Mouse (Mus musculus) stomach, embryonic 15.5 days (tissue): ENCODE data around the gene Rsph3b. TPM values are rescaled to one million over a fixed set of nuclear protein-coding genes. Genes with fewer than 3 reads are reported as not detected.
"Not testable (repeated sequence)": the region's sequence is repeated elsewhere in the genome, so short reads cannot be mapped to it uniquely, and the experiment has no call there.

Experiments used
- ATAC-seq: fragments of 200-750 bp; cut with Nextera tagmentation; 2 replicates; pipeline ENCODE4 v1.8.0; 2017; ENCODE audit warnings: low read depth, moderate number of reproducible peaks, moderate TSS enrichment; ENCODE audit not compliant: insufficient read depth, low FRiP score
- H3K27ac ChIP-seq: fragments of 300-500 bp; sonication (generic); 2 replicates; pipeline ENCODE4 v1.5.1; 2015; ENCODE audit warnings: mild to moderate bottlenecking, inconsistent platforms
- H3K27me3 ChIP-seq: fragments of 300-500 bp; sonication (generic); replicated peaks from 2 replicates; pipeline ENCODE4 v1.6.1; 2015; ENCODE audit warnings: inconsistent platforms
- H3K36me3 ChIP-seq: fragments of 300-500 bp; sonication (generic); 2 replicates; pipeline ENCODE4 v1.6.1; 2015; ENCODE audit warnings: inconsistent platforms
- H3K4me1 ChIP-seq: fragments of 300-500 bp; sonication (generic); 2 replicates; pipeline ENCODE4 v1.6.1; 2015; ENCODE audit warnings: inconsistent platforms
- H3K4me2 ChIP-seq: fragments of 300-500 bp; sonication (generic); 2 replicates; pipeline ENCODE4 v1.6.1; 2015; ENCODE audit warnings: mild to moderate bottlenecking, inconsistent platforms
- H3K4me3 ChIP-seq: fragments of 300-500 bp; sonication (generic); replicated peaks from 2 replicates; pipeline ENCODE4 v1.5.1; 2015; ENCODE audit warnings: inconsistent platforms
- H3K9ac ChIP-seq: fragments of 300-500 bp; sonication (generic); 2 replicates; pipeline ENCODE4 v1.6.1; 2015; ENCODE audit warnings: inconsistent platforms
- H3K9me3 ChIP-seq: fragments of 300-500 bp; sonication (generic); 2 replicates; pipeline ENCODE4 v1.6.1; 2016; ENCODE audit warnings: inconsistent platforms
- WGBS: fragments of 180-500 bp; shearing (Covaris S2); methylation state at CpG from one replicate; pipeline ENCODE4 v1.1.7; 2015; 5-methylcytosine and 5-hydroxymethylcytosine counted together
- polyA plus RNA-seq: library from polyadenylated mRNA; unstranded; fragments of >200 nt; fragmentation: Nextera tagmentation; extraction: Ambion mirVana; gene quantifications from 2 replicates; pipeline ENCODE4 v1.2.1, GENCODE M21; 2015

Rsph3b gene
- polyA plus RNA-seq, 1 experiment from 2014 or later, result 54.0 TPM

- not testable (repeated sequence) for H3K4me1 ChIP-seq, H3K4me2 ChIP-seq, H3K27ac ChIP-seq, H3K4me3 ChIP-seq, H3K27me3 ChIP-seq, ATAC-seq, H3K9ac ChIP-seq, H3K9me3 ChIP-seq, H3K36me3 ChIP-seq
- 88% methylated on average over 1 of the region's 8 CpGs for WGBS
Observed at GRCm38 (mm10) chr17:6970334-6970733, 21.9 kb upstream of the Rsph3b start, which contains the start of gene Rnaset2b. Gene Rnaset2b (plus strand): TSS chr17:6970634.

- H3K4me3 ChIP-seq, H3K9me3 ChIP-seq, H3K9ac ChIP-seq, H3K36me3 ChIP-seq, ATAC-seq, H3K27me3 ChIP-seq, H3K27ac ChIP-seq, H3K4me2 ChIP-seq, H3K4me1 ChIP-seq: not testable (repeated sequence)
- 22% methylated on average over 1 of the region's 1 CpGs for WGBS
Observed at GRCm38 (mm10) chr17:6967673-6968072, 19.2 kb upstream of the Rsph3b start.

GRCm38 (mm10) chr17:6965364-6965763, 16.9 kb upstream of the Rsph3b start:
- not testable (repeated sequence) for H3K36me3 ChIP-seq, H3K27ac ChIP-seq, H3K4me1 ChIP-seq, ATAC-seq, H3K9ac ChIP-seq, H3K27me3 ChIP-seq, H3K4me3 ChIP-seq, H3K9me3 ChIP-seq, H3K4me2 ChIP-seq
- WGBS, result 9% methylated on average over 6 of the region's 6 CpGs

- not testable (repeated sequence) for ATAC-seq, H3K4me3 ChIP-seq, H3K36me3 ChIP-seq, H3K9me3 ChIP-seq, H3K27me3 ChIP-seq, H3K27ac ChIP-seq, H3K9ac ChIP-seq, H3K4me2 ChIP-seq, H3K4me1 ChIP-seq
- 47% methylated on average over 4 of the region's 4 CpGs for WGBS
Observed at GRCm38 (mm10) chr17:6962936-6963335, 14.5 kb upstream of the Rsph3b start.

GRCm38 (mm10) chr17:6962339-6962738, 13.9 kb upstream of the Rsph3b start:
- H3K27me3 ChIP-seq, H3K4me2 ChIP-seq, H3K4me1 ChIP-seq, H3K27ac ChIP-seq, H3K36me3 ChIP-seq, H3K9me3 ChIP-seq, H3K9ac ChIP-seq, H3K4me3 ChIP-seq, ATAC-seq: not testable (repeated sequence)
- 72% methylated on average over 4 of the region's 6 CpGs for WGBS

GRCm38 (mm10) chr17:6961181-6962000, 12.9 kb upstream of the Rsph3b start:
- under 1% methylated on average over 22 of the region's 48 CpGs for WGBS
- not testable (repeated sequence) for H3K9ac ChIP-seq, H3K27me3 ChIP-seq, H3K4me1 ChIP-seq, H3K27ac ChIP-seq, H3K9me3 ChIP-seq, H3K36me3 ChIP-seq
- peak overlapping the region; percentile 48 for H3K4me2 ChIP-seq
- ATAC-seq, result peak; percentile 98
- peak overlapping the region; percentile 31 for H3K4me3 ChIP-seq

- H3K9ac ChIP-seq, result peak within 1 kb of the TSS; percentile 37; the same call in 1 of the 2 replicates
- H3K27ac ChIP-seq, result peak within 1 kb of the TSS; percentile 54; the same call in 1 of the 2 replicates
- H3K36me3 ChIP-seq, H3K27me3 ChIP-seq, H3K9me3 ChIP-seq, ATAC-seq, H3K4me1 ChIP-seq: not testable (repeated sequence)
- under 1% methylated on average over 20 of the region's 51 CpGs for WGBS
- H3K4me3 ChIP-seq, result peak within 1 kb of the TSS; percentile 53
- H3K4me2 ChIP-seq, result peak within 1 kb of the TSS; percentile 48
Observed at GRCm38 (mm10) chr17:6960776-6961175, 12.3 kb upstream of the Rsph3b start, which contains the start of gene Tagap1. Gene Tagap1 (minus strand): TSS chr17:6961156.

GRCm38 (mm10) chr17:6960349-6960748, 11.9 kb upstream of the Rsph3b start:
- peak overlapping the region; percentile 53 for H3K4me3 ChIP-seq
- peak overlapping the region; percentile 41 for H3K4me2 ChIP-seq
- ATAC-seq, H3K27ac ChIP-seq, H3K27me3 ChIP-seq, H3K9me3 ChIP-seq, H3K9ac ChIP-seq, H3K4me1 ChIP-seq, H3K36me3 ChIP-seq: not testable (repeated sequence)
- 1% methylated on average over 12 of the region's 12 CpGs for WGBS

- H3K9ac ChIP-seq, H3K4me1 ChIP-seq, H3K27ac ChIP-seq, H3K9me3 ChIP-seq, ATAC-seq, H3K27me3 ChIP-seq, H3K36me3 ChIP-seq: not testable (repeated sequence)
- H3K4me2 ChIP-seq, result peak overlapping the region; percentile 41
- H3K4me3 ChIP-seq, result peak overlapping the region; percentile 53
- WGBS, result 57% methylated on average over 5 of the region's 6 CpGs
Observed at GRCm38 (mm10) chr17:6959543-6960259, 11.2 kb upstream of the Rsph3b start.

GRCm38 (mm10) chr17:6958881-6959280, 10.4 kb upstream of the Rsph3b start:
- not testable (repeated sequence) for H3K4me3 ChIP-seq, H3K4me1 ChIP-seq, H3K9ac ChIP-seq, H3K27ac ChIP-seq, H3K4me2 ChIP-seq, H3K9me3 ChIP-seq, H3K27me3 ChIP-seq, H3K36me3 ChIP-seq, ATAC-seq
- 83% methylated on average over 7 of the region's 8 CpGs for WGBS

GRCm38 (mm10) chr17:6948769-6949228, 317 bp upstream of the Rsph3b start:
- not testable (repeated sequence) for H3K36me3 ChIP-seq, H3K9ac ChIP-seq, H3K4me1 ChIP-seq, H3K9me3 ChIP-seq, H3K27me3 ChIP-seq
- H3K4me2 ChIP-seq, result peak overlapping the region; percentile 57
- 9% methylated on average over 9 of the region's 9 CpGs for WGBS
- H3K4me3 ChIP-seq, result peak overlapping the region; percentile 61
- H3K27ac ChIP-seq, result peak overlapping the region; percentile 92
- ATAC-seq, result 0 out of 2 replicates have a peak, but pooled peaks have one; percentile 1

GRCm38 (mm10) chr17:6947637-6947983, 872 bp downstream of the Rsph3b start:
- not testable (repeated sequence) for H3K27ac ChIP-seq, H3K4me1 ChIP-seq, H3K27me3 ChIP-seq, ATAC-seq, H3K9me3 ChIP-seq, H3K9ac ChIP-seq, H3K36me3 ChIP-seq
- peak overlapping the region; percentile 61 for H3K4me3 ChIP-seq
- H3K4me2 ChIP-seq, result peak overlapping the region; percentile 57
- no CpG with 5 or more reads among the region's 8 CpGs for WGBS
